Mouse (Mus musculus) heart, adult 2 months (tissue): ENCODE measurements around the gene Kmt5c. TPM values are rescaled to one million over a fixed set of nuclear protein-coding genes. Genes with fewer than 3 reads are reported as not detected.

Source experiments
- DNase-seq, 2 experiments: peaks; one replicate each; pipeline ENCODE4 v3.0.0; 2021
- H3K27ac ChIP-seq: fragments of 200-600 bp; 2 replicates; pipeline ENCODE4 v1.8.1; 2022
- H3K27me3 ChIP-seq: fragments of 200-500 bp; 2 replicates; pipeline ENCODE4 v1.6.1; 2012; ENCODE audit warnings: mild to moderate bottlenecking, low read length, inconsistent platforms, mixed read lengths; ENCODE audit not compliant: control insufficient read depth, insufficient read depth
- H3K36me3 ChIP-seq: fragments of 200-500 bp; 2 replicates; pipeline ENCODE4 v1.6.1; 2012; ENCODE audit warnings: low read length, inconsistent platforms; ENCODE audit not compliant: control insufficient read depth, insufficient read depth
- H3K4me1 ChIP-seq: fragments of 200-500 bp; 2 replicates; pipeline ENCODE4 v1.6.1; 2011; ENCODE audit warnings: low read length; ENCODE audit not compliant: control insufficient read depth, insufficient read depth
- H3K4me3 ChIP-seq: fragments of 200-600 bp; 2 replicates; pipeline ENCODE4 v1.8.1; 2022
- H3K79me2 ChIP-seq: fragments of 200-500 bp; replicated peaks from 2 replicates; pipeline ENCODE4 v1.6.1; 2012; ENCODE audit warnings: mild to moderate bottlenecking, inconsistent platforms, low read length, moderate library complexity, mixed read lengths; ENCODE audit not compliant: control insufficient read depth, insufficient read depth
- H3K9ac ChIP-seq: fragments of 200-500 bp; 2 replicates; pipeline ENCODE4 v1.6.1; 2012; ENCODE audit warnings: low read depth, mild to moderate bottlenecking, control low read depth, inconsistent platforms, low read length, mixed read lengths
- CTCF ChIP-seq: fragments of 200-600 bp; IDR thresholded peaks from 2 replicates; pipeline ENCODE4 v1.8.1; 2022; ENCODE audit warnings: antibody characterized with exemption, mild to moderate bottlenecking, moderate library complexity
- EP300 ChIP-seq: fragments of 200-500 bp; IDR thresholded peaks from 2 replicates; pipeline ENCODE4 v1.6.1; 2011; ENCODE audit warnings: low read depth, low read length, control low read depth; ENCODE audit not compliant: insufficient read depth
- POLR2A ChIP-seq: fragments of 200-500 bp; IDR thresholded peaks from 2 replicates; pipeline ENCODE4 v1.6.1; 2011; ENCODE audit warnings: mild to moderate bottlenecking, low read depth, low read length, control low read depth; ENCODE audit not compliant: insufficient read depth
- WGBS: fragments of 180-500 bp; shearing (Covaris S2); methylation state at CpG from one replicate; pipeline ENCODE4 v1.1.7; 2018; 5-methylcytosine and 5-hydroxymethylcytosine counted together
- intact Hi-C: fragments of 180-260 bp; cut with DNase I; formaldehyde crosslinking; loops from one replicate; pipeline ENCODE4 v1.15.1; 2025
- polyA plus RNA-seq: library from polyadenylated mRNA; depleted of rRNA; stranded (reverse); fragments of >200 nt; gene quantifications from 2 replicates; pipeline ENCODE4 v1.2.3, GENCODE M21; 2012
- total RNA-seq, 2 experiments: library from RNA; stranded (reverse); gene quantifications; 2 replicates each; pipeline ENCODE4 v1.2.3; 2021

Gene Kmt5c
- total and polyA plus RNA-seq, 3 experiments, result 8.5 to 36.4 (median 11.2) TPM

DNA sequence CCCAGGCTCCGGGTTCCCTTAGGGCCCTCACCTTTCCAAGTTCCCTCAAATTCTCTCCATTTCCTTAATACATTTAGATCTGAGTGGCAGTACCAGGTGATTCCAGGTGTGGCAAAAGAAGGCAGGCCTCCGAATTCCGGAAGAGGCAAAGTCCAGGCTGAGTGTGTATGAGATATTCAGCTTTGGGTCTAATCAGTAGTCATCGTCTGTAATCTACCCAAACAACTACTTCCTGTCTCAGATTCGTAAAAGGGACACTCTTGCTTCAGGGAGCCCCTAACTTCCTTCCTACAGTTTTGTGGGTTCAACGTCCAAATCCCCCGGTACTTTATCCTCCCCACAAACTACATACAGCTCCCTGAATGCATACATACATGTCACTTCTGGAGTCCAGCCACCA is 14.7 kb upstream of the Kmt5c start, which contains the start of gene Tmem150b:
Tmem150b (minus strand) TSS at position 81 of the 400 bp plus-strand sequence.
- Histone ChIP-seq H3K9ac (no peak within 1 kb of the TSS), H3K36me3 (no peaks in the 10 kb centered on the region), H3K27ac (no peak within 1 kb of the TSS), H3K79me2 (no peaks in the 10 kb centered on the region), H3K4me1 (no peaks in the 10 kb centered on the region), H3K27me3 (peaks cover 1% of the 10 kb centered on the region; the same call in 1 of the 2 replicates), H3K4me3 (no peak within 1 kb of the TSS)
- intact Hi-C loops, result no loop called here
- WGBS, result 48% methylated on average over 7 of the region's 7 CpGs
- DNase-seq, result no peak
- no peak for TF ChIP-seq CTCF
- TF ChIP-seq EP300, result no peak
- no peak for TF ChIP-seq POLR2A

DNA sequence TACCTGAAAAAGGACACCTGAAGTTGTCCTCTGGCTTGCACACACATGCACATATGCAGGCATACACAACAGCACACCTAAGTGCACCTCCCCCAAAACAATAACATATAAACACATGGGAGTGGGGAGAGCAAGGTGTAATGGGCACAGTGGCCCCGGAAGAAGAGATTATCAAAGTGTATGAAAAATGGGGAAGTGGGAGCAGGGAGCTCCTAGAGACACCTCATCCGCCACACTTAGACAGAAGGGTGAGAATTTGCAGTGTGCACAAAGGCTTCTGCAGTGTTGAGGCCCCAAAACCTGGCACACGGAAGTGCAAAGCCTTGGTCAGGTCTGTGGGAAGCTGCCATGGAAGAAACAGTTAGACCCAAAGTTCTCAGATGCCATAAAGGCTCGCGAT is 8.8 kb upstream of the Kmt5c start:
- intact Hi-C loops, result no loop called here
- DNase-seq, result no peak
- Histone ChIP-seq H3K27me3 (peaks cover 1% of the 10 kb centered on the region; the same call in 1 of the 2 replicates), H3K27ac (no peak overlapping the region), H3K36me3 (no peaks in the 10 kb centered on the region), H3K4me1 (no peaks in the 10 kb centered on the region), H3K9ac (no peak overlapping the region), H3K4me3 (no peak overlapping the region), H3K79me2 (no peaks in the 10 kb centered on the region)
- TF ChIP-seq EP300, result no peak
- TF ChIP-seq POLR2A, result no peak
- TF ChIP-seq CTCF, result no peak
- 75% methylated on average over 5 of the region's 5 CpGs for WGBS

DNA sequence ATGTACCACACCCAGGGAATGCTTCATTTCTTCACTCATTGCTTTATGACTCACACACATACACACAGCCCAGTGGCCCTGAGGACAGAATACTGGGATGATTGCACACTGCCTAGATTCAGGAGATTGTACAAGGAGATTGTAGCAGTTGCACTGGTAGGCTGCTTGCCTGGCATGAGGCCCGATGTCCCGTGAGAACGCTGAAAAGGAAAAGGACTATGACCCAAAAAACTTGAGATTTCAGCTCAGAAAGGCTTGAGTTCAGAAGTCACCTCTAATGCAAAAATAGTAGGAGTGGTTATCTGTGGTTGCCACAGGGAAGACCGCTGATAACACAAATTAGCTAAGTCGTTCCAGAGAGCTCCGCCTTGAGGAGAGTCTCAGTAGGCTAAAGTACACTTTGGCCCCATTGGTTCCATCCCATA is 6.9 kb upstream of the Kmt5c start:
- Histone ChIP-seq H3K4me1 (no peaks in the 10 kb centered on the region), H3K27me3 (peaks cover 1% of the 10 kb centered on the region; the same call in 1 of the 2 replicates), H3K36me3 (no peaks in the 10 kb centered on the region), H3K4me3 (no peak overlapping the region), H3K27ac (no peak overlapping the region), H3K79me2 (no peaks in the 10 kb centered on the region), H3K9ac (no peak overlapping the region)
- 43% methylated on average over 6 of the region's 6 CpGs for WGBS
- TF ChIP-seq CTCF, result no peak
- no peak for TF ChIP-seq EP300
- no peak for TF ChIP-seq POLR2A
- DNase-seq, result no peak
- intact Hi-C loops, result no loop called here

DNA sequence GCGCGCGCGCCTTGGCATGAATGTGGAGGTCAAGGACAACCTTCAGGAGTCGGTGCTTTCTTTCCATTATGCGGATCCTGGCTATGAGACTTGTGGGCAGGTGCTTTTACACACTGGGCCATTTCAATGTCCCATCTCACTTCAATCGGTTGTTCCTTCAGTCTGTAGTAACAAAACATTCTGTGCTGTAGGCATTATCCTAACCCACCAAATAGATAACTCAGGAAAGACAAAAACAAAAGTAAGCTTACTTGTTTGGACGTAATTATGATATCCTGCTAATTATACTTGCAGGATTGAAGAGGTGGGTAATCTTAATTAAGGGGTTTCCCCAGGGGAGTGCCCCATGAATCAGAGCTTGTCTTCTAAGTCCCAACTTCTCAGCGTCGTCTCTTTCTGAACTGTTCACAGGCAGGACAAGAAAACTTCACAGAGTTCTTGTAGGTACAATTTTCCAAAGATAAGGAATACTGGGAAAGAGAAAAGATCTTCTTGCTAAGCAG is 823 bp upstream of the Kmt5c start:
- 46% methylated on average over 10 of the region's 10 CpGs for WGBS
- H3K9ac ChIP-seq, result peak overlapping the region; percentile 27; the same call in 1 of the 2 replicates
- peak overlapping the region; percentile 51 for H3K4me3 ChIP-seq
- TF ChIP-seq CTCF (no peak), EP300 (no peak), POLR2A (no peak)
- intact Hi-C loops, result loop anchor here (1.0 to 5.0 kb wide), 2 partner anchors 54 to 138 kb away; partner anchors contain the start of genes Hspbp1 and Isoc2a
- no peaks in the 10 kb centered on the region for H3K27me3 ChIP-seq
- H3K79me2 ChIP-seq, result no peaks in the 10 kb centered on the region
- H3K36me3 ChIP-seq, result no peaks in the 10 kb centered on the region
- peak overlapping the region; percentile 44 for H3K27ac ChIP-seq
- no peak for DNase-seq
- H3K4me1 ChIP-seq, result peaks cover 3% of the 10 kb centered on the region; the same call in 1 of the 2 replicates

DNA sequence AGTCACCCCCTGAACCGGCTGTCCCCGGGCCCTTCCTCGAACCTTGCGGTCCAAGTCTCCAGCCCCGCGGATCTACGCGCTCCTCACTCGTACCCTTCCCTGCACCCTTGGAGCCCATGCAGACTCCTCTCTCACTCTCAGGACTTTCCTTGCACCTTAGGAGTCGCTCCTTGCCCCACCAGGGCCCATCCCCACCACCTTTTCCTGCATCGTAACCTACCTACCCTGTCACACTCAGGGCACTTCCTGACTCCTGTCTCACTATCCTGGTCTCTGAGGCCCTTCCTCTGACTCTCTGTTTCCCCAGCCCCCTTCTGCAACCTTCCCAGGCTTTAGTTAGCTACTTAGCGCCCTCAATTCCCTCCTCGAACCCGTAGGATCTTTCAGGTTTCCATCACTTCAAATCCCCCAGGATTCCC is 403 bp downstream of the Kmt5c start:
- H3K4me3 ChIP-seq, result peak overlapping the region; percentile 81
- H3K4me1 ChIP-seq, result peaks cover 3% of the 10 kb centered on the region; the same call in 1 of the 2 replicates
- H3K9ac ChIP-seq, result peak overlapping the region; percentile 88
- H3K36me3 ChIP-seq, result no peaks in the 10 kb centered on the region
- 1% methylated on average over 14 of the region's 14 CpGs for WGBS
- H3K79me2 ChIP-seq, result no peaks in the 10 kb centered on the region
- DNase-seq, result no peak
- no peaks in the 10 kb centered on the region for H3K27me3 ChIP-seq
- intact Hi-C loops, result loop anchor here (2.0 to 5.0 kb wide), 2 partner anchors 48 to 322 kb away; partner anchors contain the start of genes Tmem238 and U2af2
- TF ChIP-seq EP300 (no peak), POLR2A (no peak), CTCF (no peak)
- peak overlapping the region; percentile 91 for H3K27ac ChIP-seq

DNA sequence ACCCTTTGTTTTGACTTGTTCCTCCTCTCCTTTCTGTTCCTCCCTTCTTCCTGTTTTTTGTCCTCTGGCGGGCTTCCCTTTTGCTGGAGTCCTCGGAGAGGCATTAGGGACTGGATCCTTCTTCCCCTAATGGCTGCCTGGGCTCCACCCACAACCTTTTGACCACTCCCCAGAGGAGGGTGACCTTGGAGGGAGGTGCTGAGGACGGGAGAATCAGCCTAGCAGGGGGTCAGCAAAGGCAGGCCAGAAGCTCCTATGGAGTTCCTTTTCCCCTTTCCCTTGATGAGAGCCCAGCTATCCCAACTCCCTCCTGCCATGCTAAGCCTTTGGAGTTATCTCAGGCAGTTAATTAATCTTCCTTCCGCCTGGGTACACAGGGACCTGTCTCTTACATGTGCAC is 1.2 kb downstream of the Kmt5c start:
- 8% methylated on average over 4 of the region's 4 CpGs for WGBS

More for the DNA sequence above, 1.2 kb downstream of the Kmt5c start:
- Histone ChIP-seq H3K36me3 (no peaks in the 10 kb centered on the region), H3K27me3 (no peaks in the 10 kb centered on the region), H3K4me1 (peaks cover 3% of the 10 kb centered on the region; the same call in 1 of the 2 replicates), H3K4me3 (peak overlapping the region; percentile 81), H3K9ac (peak overlapping the region; percentile 17; the same call in 1 of the 2 replicates), H3K27ac (peak overlapping the region; percentile 91), H3K79me2 (no peaks in the 10 kb centered on the region)
- peak; percentile 74 to 75 for DNase-seq
- peak; percentile 48 for TF ChIP-seq POLR2A
- no peak for TF ChIP-seq CTCF
- intact Hi-C loops, result loop anchor here (1.0 to 5.0 kb wide), 3 partner anchors 48 to 321 kb away; partner anchors contain the start of genes Ppp6r1, Tmem238 and U2af2
